Mouse (Mus musculus): ENCODE results near the gene Pgrmc2.
A peak's percentile ranks its signal among the peaks of the same experiment; 100 is the strongest.

Gene Pgrmc2

DNA sequence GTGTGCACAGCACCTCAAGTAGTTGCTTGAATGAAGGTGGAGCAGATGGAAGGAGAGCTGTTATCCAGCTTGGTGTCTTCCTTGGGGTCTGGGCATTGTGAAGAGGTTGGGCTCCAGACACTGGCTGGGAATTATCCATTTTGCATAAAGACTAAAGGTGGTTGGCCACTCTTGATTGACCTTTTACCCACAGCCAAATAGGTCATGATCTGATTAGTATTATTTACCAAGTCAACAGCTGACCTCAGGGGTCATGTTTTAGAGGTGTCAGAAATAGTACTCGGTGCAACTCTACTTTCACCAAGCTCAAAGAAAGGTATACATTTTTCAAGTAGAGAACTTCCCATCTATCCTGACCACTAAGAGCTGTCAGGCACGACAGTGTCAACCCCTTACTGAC, 17.5 kb downstream of the Pgrmc2 start:
- DNase-seq = no peak

DNA sequence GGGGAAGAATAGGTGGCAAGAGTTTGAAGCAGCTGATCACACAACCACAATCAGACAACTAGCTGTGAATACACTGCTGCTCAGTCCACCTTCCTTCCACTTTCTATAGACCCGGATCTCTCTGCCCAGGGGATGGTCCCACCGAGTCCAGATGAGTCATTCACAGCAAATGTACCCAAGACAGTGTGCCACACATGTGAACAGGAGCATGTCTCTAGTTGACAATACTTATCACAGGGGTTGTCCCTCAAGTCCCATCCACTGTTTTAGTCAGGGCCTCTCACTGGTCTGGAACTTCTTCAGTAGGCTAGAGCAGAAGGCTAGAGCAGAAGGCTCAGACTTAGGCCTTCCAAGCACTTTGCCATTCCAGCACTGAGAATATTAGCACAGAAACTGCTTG, 20.1 kb downstream of the Pgrmc2 start:
- no peak for DNase-seq

GRCm38 (mm10) chr3:41061831-41062565, 20.8 kb downstream of the Pgrmc2 start:
- no peak for DNase-seq

DNA sequence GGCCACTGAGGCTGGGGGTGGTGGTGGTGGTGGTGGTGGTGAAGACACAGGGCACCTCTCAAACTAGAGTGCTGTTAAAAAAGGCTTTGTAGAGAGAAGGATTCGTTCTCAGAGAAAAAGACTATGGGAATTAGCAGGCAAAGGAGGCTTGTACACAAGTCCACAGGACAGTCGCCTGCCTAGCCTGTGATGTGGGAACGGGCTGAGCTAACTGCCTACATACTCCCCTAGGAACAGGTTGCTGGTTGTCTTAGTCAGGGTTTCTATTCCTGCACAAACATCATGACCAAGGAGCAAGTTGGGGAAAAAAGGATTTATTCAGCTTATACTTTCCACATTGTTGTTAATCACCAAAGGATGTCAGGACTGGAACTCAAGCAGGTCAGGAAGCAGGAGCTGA, 23.6 kb downstream of the Pgrmc2 start:
- no peak for DNase-seq

GRCm38 (mm10) chr3:41058395-41058794, 24.5 kb downstream of the Pgrmc2 start:
- peak; percentile 15 to 43 for DNase-seq

DNA sequence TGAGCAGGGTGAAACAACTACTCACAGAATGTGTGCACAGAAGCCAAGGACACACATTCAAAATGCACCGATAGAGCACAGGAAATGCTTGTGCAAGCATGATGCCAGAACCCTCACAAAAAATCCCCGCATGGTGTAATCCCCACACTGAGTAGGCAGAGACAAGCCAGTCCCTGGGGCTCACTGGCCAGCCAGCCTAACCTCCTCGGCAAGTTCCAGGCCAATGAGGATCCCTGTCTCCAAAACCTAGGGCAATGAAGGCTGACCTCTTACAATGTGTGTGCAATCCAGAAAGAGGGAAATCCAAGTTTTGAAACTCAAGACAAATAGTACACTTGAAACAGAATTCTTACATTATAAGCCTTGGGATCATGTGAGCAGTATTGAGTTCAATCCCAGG, 29.5 kb downstream of the Pgrmc2 start:
- DNase-seq = no peak

- DNase-seq = no peak
Measured at GRCm38 (mm10) chr3:41047838-41048237, 35.0 kb downstream of the Pgrmc2 start.

GRCm38 (mm10) chr3:41043756-41044354, 39.0 kb downstream of the Pgrmc2 start:
- no peak for DNase-seq

DNA sequence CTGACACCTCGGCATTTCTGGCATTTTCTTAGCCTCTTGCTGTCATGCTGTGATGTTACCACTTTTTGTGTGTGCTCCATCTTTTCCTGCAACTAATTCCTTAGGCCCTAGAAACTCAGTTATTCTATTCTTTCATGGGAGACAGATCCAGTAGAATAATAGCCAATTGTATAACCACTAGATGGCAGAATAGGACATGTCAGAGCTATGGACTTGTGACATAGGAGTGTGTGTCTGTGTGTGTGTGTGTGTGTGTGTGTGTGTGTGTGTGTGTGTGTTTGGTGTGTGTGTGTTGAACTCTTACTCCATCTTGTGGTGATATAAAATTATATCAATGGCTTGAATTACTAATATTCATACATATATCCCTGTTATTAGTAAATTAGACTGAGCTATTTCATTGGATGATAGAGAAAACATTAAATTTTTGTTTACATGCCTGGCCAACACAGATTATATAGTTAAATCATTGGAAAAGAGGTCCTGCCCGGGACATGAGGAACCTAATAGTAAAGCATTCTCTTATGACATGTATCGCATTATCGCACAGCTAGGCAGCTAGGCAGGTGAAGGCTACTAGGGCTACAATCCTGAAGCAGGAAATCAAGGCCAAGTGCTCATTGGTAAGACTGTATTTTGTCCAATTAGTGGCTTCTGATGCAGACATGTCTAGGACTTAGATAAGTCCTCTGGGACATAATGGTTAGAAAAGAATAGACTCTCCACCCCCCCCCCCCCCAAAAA, 40.5 kb downstream of the Pgrmc2 start:
- DNase-seq = peak in 1 of 2 experiments; percentile 5

DNA sequence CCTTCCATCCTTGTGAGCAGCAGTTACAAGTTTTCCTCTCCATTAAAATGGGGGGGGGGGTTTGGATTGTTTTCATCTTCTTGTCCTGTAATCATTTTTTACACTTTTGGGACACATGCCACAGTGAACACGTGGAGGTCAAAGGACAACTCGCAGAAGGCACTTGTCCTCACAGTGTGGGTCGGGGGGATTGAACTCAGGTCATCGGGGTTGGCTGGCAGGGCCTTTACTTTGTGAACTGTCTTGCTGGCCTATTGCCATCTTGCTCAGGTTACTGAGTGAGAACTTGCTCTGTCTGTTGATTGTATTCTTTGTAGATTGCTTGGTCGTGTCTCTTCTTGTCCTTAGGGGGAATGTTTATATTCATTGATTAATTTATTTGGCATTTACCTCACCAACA, 41.6 kb downstream of the Pgrmc2 start:
- no peak for DNase-seq

DNA sequence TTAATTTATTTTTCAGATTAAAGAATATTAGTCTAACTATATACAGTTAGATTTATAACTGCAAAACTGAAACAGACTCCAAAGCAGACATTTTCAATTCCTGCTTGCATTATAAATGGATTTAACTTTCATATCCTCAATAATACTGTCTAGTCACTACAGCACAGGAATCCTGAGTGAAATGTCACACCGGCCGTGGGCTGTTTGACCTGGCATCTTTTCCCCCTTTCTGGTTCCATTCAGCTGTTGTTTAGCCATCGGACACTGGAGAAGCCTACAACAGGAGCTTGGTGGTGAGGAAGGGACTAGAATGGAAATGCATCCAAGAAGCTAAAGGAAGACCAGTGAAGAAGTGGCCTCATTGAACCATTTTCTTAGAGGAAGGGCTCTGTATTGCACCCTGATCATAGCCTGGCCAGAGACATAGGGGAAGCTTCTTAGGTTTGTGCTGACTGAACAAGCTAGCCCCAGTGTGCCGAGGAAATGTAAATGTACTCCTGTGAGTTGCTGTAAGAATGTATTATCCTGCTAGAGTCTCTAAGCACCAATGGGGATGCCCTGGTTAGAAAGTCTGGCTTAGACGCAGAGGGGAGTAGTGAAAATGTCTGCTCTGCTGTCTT, 44.4 kb downstream of the Pgrmc2 start:
- no peak for DNase-seq

GRCm38 (mm10) chr3:41031286-41032210, 51.3 kb downstream of the Pgrmc2 start:
- no peak for DNase-seq

- no peak for DNase-seq
Measured at GRCm38 (mm10) chr3:41030705-41031104, 52.1 kb downstream of the Pgrmc2 start.

GRCm38 (mm10) chr3:41021980-41022379, 60.9 kb downstream of the Pgrmc2 start:
- peak in 1 of 2 experiments; percentile 16 for DNase-seq

DNA sequence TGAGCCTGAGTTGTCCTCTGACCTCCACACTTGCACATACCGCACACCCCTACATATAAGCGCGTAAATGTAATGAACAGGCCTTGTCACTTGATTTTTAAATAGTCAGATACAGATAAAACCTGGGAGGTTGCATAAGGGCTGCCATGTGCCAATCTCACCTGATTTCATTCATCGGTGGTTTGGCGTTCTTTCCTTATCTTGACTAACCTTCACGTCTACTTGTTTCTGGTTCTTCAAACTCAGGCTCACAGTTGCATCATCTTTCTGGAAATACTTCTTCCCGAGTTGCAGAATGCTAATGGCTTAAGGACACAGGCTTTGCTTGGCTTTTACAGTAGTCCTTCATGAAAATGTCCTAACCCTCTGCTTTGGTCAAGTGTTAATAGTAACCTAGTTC, 62.2 kb downstream of the Pgrmc2 start:
- DNase-seq = peak in 1 of 2 experiments; percentile 28

DNA sequence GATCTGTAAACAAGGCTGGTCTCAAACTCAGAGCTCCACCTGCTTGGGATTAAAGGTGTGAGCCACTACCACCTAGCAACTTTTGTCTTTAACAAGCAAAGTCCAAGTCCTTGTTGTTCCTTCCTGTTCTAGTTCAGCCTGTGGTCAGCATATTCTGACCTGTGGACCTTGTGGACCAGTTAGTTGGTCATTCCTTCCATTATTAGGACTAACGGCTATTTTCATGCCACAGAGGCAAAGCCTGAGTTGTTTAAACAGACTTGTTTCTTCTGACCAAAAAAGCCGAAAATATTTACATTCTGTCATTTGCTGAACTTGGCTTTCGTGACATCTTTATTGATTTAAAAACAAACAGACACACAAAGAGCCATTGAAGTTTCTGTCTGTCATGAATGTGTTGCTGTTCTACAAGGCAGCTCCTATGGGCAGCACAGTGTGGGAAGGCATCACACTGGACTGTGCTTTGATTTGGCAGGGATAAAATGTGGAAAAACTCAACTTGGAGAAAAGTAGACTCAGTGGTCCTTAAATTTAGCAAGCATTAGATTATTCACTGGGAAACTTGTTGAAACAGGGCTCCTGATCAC, 64.7 kb downstream of the Pgrmc2 start:
- DNase-seq = no peak

All from lung, adult 18-20 months (tissue).